8 mouse cellular contexts compared by ENCODE assay signal in genomic region chr4:41762099-41762687, GRCm38 (mm10). TPM values are rescaled to one million over a fixed set of nuclear protein-coding genes. Genes with fewer than 3 reads are reported as not detected.
DNase-seq lines count a peak whose midpoint lies in the region; ATAC-seq and TF ChIP-seq lines count a peak whose summit lies in the region.
"Had no signal": no experiment of that assay in that cellular context is flagged by ENCODE, and none has a peak within 500 bp of the region (broad histone marks: within the 10 kb centered on the region; RNA-seq: fewer than 3 reads in every experiment).

No protein-coding gene starts in this region.

- 22% methylated on average over 6 of the region's 8 CpGs for WGBS in embryonic facial prominence, embryonic 14.5 days
- 47% methylated on average over 8 of the region's 8 CpGs for WGBS in hindbrain, postnatal 0 days
- 41% methylated on average over 8 of the region's 8 CpGs for whole genome bisulfite sequencing in midbrain, embryonic 16.5 days

- peak; percentile 79 for ATAC-seq in embryonic facial prominence, embryonic 14.5 days (ENCODE audit: low read depth)
- peak; percentile 6; the same call in 1 of the 2 replicates for ATAC-seq in hindbrain, postnatal 0 days
- ATAC-seq in midbrain, embryonic 16.5 days: peak; percentile 50

- peak overlapping the region; percentile 69 for H3K4me2 ChIP-seq in embryonic facial prominence, embryonic 14.5 days (ENCODE audit: low read depth, low read length)
- H3K4me2 ChIP-seq in hindbrain, postnatal 0 days (ENCODE audit: low read depth, low read length): peak overlapping the region; percentile 53
- H3K4me2 ChIP-seq in midbrain, embryonic 16.5 days (ENCODE audit: low read length): no peak overlapping the region

- H3K4me3 ChIP-seq in embryonic facial prominence, embryonic 14.5 days (ENCODE audit: low read depth, low read length): peak overlapping the region; percentile 52
- no peak overlapping the region for H3K4me3 ChIP-seq in hindbrain, postnatal 0 days (ENCODE audit: low read length)
- H3K4me3 ChIP-seq in midbrain, embryonic 16.5 days (ENCODE audit: low read depth, low read length): no peak overlapping the region
- H3K4me3 ChIP-seq: myocyte had no signal

- no peaks in the 10 kb centered on the region for H3K9me3 ChIP-seq in embryonic facial prominence, embryonic 14.5 days (ENCODE audit: control insufficient read depth, low read length)
- H3K9me3 ChIP-seq in hindbrain, postnatal 0 days (ENCODE audit: low read length): no peaks in the 10 kb centered on the region
- H3K9me3 ChIP-seq in midbrain, embryonic 16.5 days (replicated peaks; ENCODE audit: control insufficient read depth, low read length, poor library complexity, severe bottlenecking): no peaks in the 10 kb centered on the region

- intact Hi-C loops in left cerebral cortex, postnatal 4 days (cut with DNase I): no loop called here
- intact Hi-C loops in left cerebral cortex, postnatal 14 days (cut with DNase I): no loop called here

- peak overlapping the region; percentile 63 for H3K9ac ChIP-seq in embryonic facial prominence, embryonic 14.5 days (ENCODE audit: low read depth, low read length)
- 0 out of 2 replicates have a peak overlapping the region, but pooled peaks have one; percentile 21 for H3K9ac ChIP-seq in hindbrain, postnatal 0 days (replicated peaks; ENCODE audit: low read length)
- H3K9ac ChIP-seq in midbrain, embryonic 16.5 days (ENCODE audit: low read depth, low read length): no peak overlapping the region

- H3K36me3 ChIP-seq in embryonic facial prominence, embryonic 14.5 days (ENCODE audit: control insufficient read depth, insufficient read depth, low read length): peaks cover 17% of the 10 kb centered on the region
- H3K36me3 ChIP-seq in hindbrain, postnatal 0 days (ENCODE audit: insufficient read depth, low read length): no peaks in the 10 kb centered on the region
- no peaks in the 10 kb centered on the region; the same call in 1 of the 2 replicates for H3K36me3 ChIP-seq in midbrain, embryonic 16.5 days (ENCODE audit: control insufficient read depth, insufficient read depth, low read length)

- H3K27ac ChIP-seq in embryonic facial prominence, embryonic 14.5 days (replicated peaks; ENCODE audit: low read depth, low read length): peak overlapping the region; percentile 97
- H3K27ac ChIP-seq in hindbrain, postnatal 0 days: peak overlapping the region; percentile 63; the same call in 1 of the 2 replicates
- no peak overlapping the region for H3K27ac ChIP-seq in midbrain, embryonic 16.5 days (ENCODE audit: low read length)

- TF ChIP-seq CTCF in hindbrain, postnatal 0 days (IDR thresholded peaks at IDR 0.05; ENCODE audit: low read depth): no peak

- DNase-seq in left cerebral cortex, postnatal 4 days: peak; percentile 51
- no peak for DNase-seq in left cerebral cortex, postnatal 14 days (ENCODE audit: low spot score in 2 of 2)
- peak; percentile 93 for DNase-seq in embryonic facial prominence, embryonic 14.5 days (ENCODE audit: low spot score)
- DNase-seq in hindbrain, postnatal 0 days (ENCODE audit: low spot score): no peak
- no peak for DNase-seq in spleen, adult 18-20 months
- DNase-seq in thymus, postnatal 36 days: no peak

- no peaks in the 10 kb centered on the region for H3K27me3 ChIP-seq in embryonic facial prominence, embryonic 14.5 days (replicated peaks; ENCODE audit: control insufficient read depth, insufficient read depth, low read length)
- H3K27me3 ChIP-seq in hindbrain, postnatal 0 days (ENCODE audit: insufficient read depth, low read length): no peaks in the 10 kb centered on the region
- H3K27me3 ChIP-seq in midbrain, embryonic 16.5 days (ENCODE audit: control insufficient read depth, insufficient read depth, low read depth, low read length): no peaks in the 10 kb centered on the region

- peaks cover 16% of the 10 kb centered on the region for H3K4me1 ChIP-seq in embryonic facial prominence, embryonic 14.5 days (ENCODE audit: control insufficient read depth, insufficient read depth, low read length)
- H3K4me1 ChIP-seq in hindbrain, postnatal 0 days (ENCODE audit: insufficient read depth, low read length): peaks cover 16% of the 10 kb centered on the region
- H3K4me1 ChIP-seq in midbrain, embryonic 16.5 days (ENCODE audit: control insufficient read depth, insufficient read depth, low read length): peaks cover 14% of the 10 kb centered on the region

RNA-seq across cellular contexts. Expression of gene Sigmar1, which starts 6.2 kb away (rescaled TPM):
- total RNA-seq in left cerebral cortex, postnatal 4 days (2021): 10 to 100 TPM; 45.7 to 49.7 TPM
- total RNA-seq in left cerebral cortex, postnatal 14 days (2021): 10 to 100 TPM; 67.8 to 83.8 TPM
- 77.9 and 79.7 TPM in 2 replicates for polyA plus RNA-seq in embryonic facial prominence, embryonic 14.5 days (2014; fragmentation: Nextera tagmentation; extraction: Ambion mirVana)
- 95.9 and 108 TPM in 2 replicates for total RNA-seq in hindbrain, postnatal 0 days (2014; rRNA removed)
- polyA plus RNA-seq in hindbrain, postnatal 0 days (2015; fragmentation: Nextera tagmentation; extraction: Ambion mirVana): 61.3 and 61.9 TPM in 2 replicates
- 57.3 and 65.1 TPM in 2 replicates for polyA plus RNA-seq in midbrain, embryonic 16.5 days (2015; fragmentation: Nextera tagmentation; extraction: Ambion mirVana)

RNA-seq across cellular contexts. Expression of gene Galt, which starts 7.2 kb away (rescaled TPM):
- 10 to 100 TPM; 52.7 to 54.4 TPM for total RNA-seq in left cerebral cortex, postnatal 4 days (2021)
- total RNA-seq in left cerebral cortex, postnatal 14 days (2021): 100 to 1,000 TPM; 103 to 118 TPM
- polyA plus RNA-seq in embryonic facial prominence, embryonic 14.5 days (2014; fragmentation: Nextera tagmentation; extraction: Ambion mirVana): 35.1 and 36.5 TPM in 2 replicates
- 77.6 and 87.8 TPM in 2 replicates for total RNA-seq in hindbrain, postnatal 0 days (2014; rRNA removed)
- polyA plus RNA-seq in hindbrain, postnatal 0 days (2015; fragmentation: Nextera tagmentation; extraction: Ambion mirVana): 55.5 and 55.9 TPM in 2 replicates
- 52.5 and 58.9 TPM in 2 replicates for polyA plus RNA-seq in midbrain, embryonic 16.5 days (2015; fragmentation: Nextera tagmentation; extraction: Ambion mirVana)

RNA-seq across cellular contexts. Expression of gene Ccl27a, which starts 11.9 kb away (rescaled TPM):
- 100 to 1,000 TPM; 256 to 262 TPM for total RNA-seq in left cerebral cortex, postnatal 4 days (2021)
- 100 to 1,000 TPM; 294 to 318 TPM for total RNA-seq in left cerebral cortex, postnatal 14 days (2021)
- polyA plus RNA-seq in embryonic facial prominence, embryonic 14.5 days (2014; fragmentation: Nextera tagmentation; extraction: Ambion mirVana): 41.4 and 46.0 TPM in 2 replicates
- 148 and 223 TPM in 2 replicates for total RNA-seq in hindbrain, postnatal 0 days (2014; rRNA removed)
- polyA plus RNA-seq in hindbrain, postnatal 0 days (2015; fragmentation: Nextera tagmentation; extraction: Ambion mirVana): 289 and 292 TPM in 2 replicates
- 290 and 302 TPM in 2 replicates for polyA plus RNA-seq in midbrain, embryonic 16.5 days (2015; fragmentation: Nextera tagmentation; extraction: Ambion mirVana)
- polyA plus RNA-seq: myocyte had no signal

RNA-seq across cellular contexts. Expression of gene Arid3c, which starts 31.3 kb away (rescaled TPM):
- under 1 TPM; 0.22 to 0.26 TPM for total RNA-seq in left cerebral cortex, postnatal 4 days (2021)
- under 1 TPM; 0.38 to 0.48 TPM for total RNA-seq in left cerebral cortex, postnatal 14 days (2021)
- polyA plus RNA-seq in embryonic facial prominence, embryonic 14.5 days (2014; fragmentation: Nextera tagmentation; extraction: Ambion mirVana): 0.12 and 0.15 TPM in 2 replicates
- 0.22 and 2.1 TPM in 2 replicates for total RNA-seq in hindbrain, postnatal 0 days (2014; rRNA removed)
- 0.68 and 0.99 TPM in 2 replicates for polyA plus RNA-seq in hindbrain, postnatal 0 days (2015; fragmentation: Nextera tagmentation; extraction: Ambion mirVana)
- 0.58 and 1.2 TPM in 2 replicates for polyA plus RNA-seq in midbrain, embryonic 16.5 days (2015; fragmentation: Nextera tagmentation; extraction: Ambion mirVana)
- polyA plus RNA-seq: myocyte had no signal

RNA-seq across cellular contexts. Expression of gene Dctn3, which starts 39.2 kb away (rescaled TPM):
- 100 to 1,000 TPM; 161 to 166 TPM for total RNA-seq in left cerebral cortex, postnatal 4 days (2021)
- 100 to 1,000 TPM; 201 to 217 TPM for total RNA-seq in left cerebral cortex, postnatal 14 days (2021)
- 112 and 117 TPM in 2 replicates for polyA plus RNA-seq in embryonic facial prominence, embryonic 14.5 days (2014; fragmentation: Nextera tagmentation; extraction: Ambion mirVana)
- total RNA-seq in hindbrain, postnatal 0 days (2014; rRNA removed): 145 and 147 TPM in 2 replicates
- 306 and 316 TPM in 2 replicates for polyA plus RNA-seq in hindbrain, postnatal 0 days (2015; fragmentation: Nextera tagmentation; extraction: Ambion mirVana)
- polyA plus RNA-seq in midbrain, embryonic 16.5 days (2015; fragmentation: Nextera tagmentation; extraction: Ambion mirVana): 295 and 313 TPM in 2 replicates

Comparison
In these comparisons a context has a peak if more than half of its experiments do, and no peak if none do; other contexts are left out.
1. DNase-seq: peak in left cerebral cortex, postnatal 4 days (single experiment) and embryonic facial prominence, embryonic 14.5 days (single experiment); none in left cerebral cortex, postnatal 14 days (0 of 2), hindbrain, postnatal 0 days (single experiment), spleen, adult 18-20 months (0 of 2) and thymus, postnatal 36 days (0 of 2).
2. ATAC-seq: peak in every context shown above with its lines; median percentile 79 in embryonic facial prominence, embryonic 14.5 days; 50 in midbrain, embryonic 16.5 days; 6 in hindbrain, postnatal 0 days.